Mouse (Mus musculus): ENCODE results near the gene Hist1h4m.
"Not testable (repeated sequence)": the region's sequence is repeated elsewhere in the genome, so short reads cannot be mapped to it uniquely, and the experiment has no call there.

Hist1h4m gene

DNA sequence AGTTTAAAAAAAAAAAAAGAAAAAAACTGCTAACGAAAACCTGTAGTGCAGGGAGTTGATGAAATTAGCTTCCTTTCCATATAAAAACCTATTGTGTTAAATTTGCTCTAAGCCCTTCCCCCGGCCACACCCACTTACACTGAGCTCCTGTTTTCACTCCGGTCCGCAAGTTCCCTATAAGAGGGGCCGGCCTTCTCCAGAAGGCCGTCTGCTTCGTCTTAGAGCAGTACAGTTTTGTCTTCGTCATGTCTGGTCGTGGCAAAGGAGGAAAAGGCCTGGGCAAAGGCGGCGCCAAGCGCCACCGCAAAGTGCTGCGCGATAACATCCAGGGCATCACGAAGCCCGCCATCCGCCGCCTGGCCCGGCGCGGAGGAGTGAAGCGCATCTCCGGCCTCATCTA, at the start of gene Hist1h4m:
Gene Hist1h4m (plus strand): TSS at position 208 of the 400 bp plus-strand sequence.
- peak; percentile 46 for DNase-seq

DNA sequence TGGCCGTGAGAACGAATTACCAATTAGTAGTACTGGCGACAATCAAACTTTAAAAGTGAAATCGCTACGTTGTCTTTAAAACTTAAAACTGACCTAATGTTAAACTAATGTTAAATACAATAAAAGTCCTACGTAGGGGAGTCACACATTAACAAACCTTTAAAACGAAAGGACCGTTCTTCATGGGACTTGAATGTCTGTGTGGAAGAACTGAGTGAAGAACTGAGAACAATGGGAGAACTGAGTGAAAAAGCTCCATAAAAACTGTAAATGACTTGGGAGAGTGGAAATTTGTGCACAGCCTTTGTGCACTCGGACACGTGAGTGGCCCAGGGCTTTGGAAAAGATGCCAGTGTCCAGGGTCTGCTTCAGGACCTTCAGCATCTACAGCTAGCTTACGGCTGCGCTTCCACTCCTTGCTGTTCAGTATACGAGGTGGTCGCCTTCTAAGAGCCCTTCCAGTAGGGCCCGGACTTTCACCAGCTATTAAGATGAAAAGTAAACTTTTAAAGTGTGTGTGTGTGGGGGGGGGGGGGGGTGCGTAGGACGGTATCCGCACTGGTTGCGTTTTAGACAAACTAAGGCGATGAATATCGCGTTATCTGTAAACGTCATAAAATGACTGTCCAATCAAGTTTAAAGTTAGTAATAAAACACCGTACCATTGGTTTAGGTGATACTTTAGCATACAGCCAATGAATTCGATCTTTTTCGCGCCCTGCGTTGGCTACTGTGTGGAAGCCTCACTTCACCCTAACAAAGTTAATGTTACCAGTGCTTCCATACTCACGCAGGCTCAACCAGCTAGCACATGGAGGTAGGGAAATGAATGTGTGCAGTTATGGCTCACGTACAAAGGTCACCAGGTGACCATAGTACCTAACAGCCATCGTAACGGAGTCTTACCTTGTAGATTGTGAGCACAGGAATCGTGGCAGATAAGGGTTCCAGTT, 32.5 kb upstream of the Hist1h4m start:
- DNase-seq, result peak; percentile 61

DNA sequence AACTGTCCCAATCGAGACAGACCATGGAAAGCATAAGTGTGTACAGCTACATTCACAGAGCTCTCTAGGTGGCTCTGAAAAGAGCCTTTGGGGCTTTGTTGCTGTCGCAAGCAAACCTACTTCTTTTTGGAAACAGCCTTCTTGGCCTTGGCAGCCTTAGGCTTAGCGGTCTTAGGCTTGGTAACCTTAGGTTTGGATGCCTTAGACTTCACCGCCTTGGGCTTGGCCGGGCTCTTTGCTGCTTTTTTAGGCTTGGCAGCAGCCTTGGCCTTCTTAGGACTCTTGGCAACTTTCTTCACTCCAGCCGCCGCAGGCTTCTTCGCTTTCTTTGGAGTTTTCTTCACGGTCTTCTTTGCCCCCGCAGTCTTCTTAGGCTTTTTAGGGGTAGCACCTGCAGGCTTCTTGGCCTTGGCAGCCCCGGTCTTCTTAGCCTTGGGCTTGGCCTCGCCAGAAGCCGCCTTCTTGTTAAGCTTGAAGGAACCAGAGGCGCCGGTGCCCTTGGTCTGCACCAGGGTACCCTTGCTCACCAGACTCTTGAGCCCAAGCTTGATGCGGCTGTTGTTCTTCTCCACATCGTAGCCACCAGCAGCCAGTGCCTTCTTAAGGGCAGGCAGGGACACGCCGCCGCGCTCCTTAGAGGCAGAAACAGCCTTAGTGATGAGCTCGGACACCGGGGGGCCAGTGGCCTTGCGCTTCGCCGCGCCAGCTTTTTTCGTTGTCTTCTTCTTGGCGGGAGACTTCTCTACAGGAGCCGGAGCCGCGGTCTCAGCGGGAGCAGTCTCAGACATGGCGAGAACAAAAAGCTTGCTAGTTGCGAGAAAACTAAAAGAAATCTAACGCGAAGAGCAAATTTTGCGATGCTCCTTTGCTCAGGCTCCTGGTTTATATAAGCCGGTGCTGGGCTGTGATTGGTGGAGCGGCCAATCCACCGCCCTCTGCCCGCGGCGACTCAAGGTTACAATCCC, 31.5 kb upstream of the Hist1h4m start, which contains the start of gene Hist1h1b:
Gene Hist1h1b (minus strand): TSS at position 859 of the 965 bp plus-strand sequence.
- DNase-seq, result peak; percentile 56

DNA sequence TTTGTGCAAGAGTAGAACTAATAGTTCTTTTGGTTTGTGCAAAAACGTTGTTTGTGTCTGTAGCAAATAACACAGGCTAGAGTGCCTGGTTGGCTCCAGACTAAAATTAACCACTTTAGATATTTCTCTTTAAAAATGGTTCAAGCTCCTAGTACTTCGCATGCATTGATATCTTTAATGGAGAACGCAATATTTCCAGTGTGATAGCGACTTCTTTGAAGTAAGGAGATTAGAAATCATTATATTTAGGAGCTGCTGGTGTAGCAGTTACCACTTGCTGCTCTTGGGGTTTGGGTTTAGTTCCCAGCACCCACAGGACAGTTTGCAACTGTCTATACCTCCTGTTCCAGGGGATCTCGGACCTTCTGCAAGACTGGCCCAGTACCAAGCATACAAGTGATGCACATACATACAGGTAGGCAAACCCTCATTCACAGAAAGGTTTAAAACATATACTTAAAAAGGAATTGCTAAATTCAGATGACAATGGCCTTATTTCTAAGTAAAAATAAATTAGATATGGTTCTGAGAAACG, 30.5 kb upstream of the Hist1h4m start:
- DNase-seq, result no peak

- DNase-seq, result no peak
Observed at GRCm38 (mm10) chr13:21781639-21782038, 29.9 kb upstream of the Hist1h4m start.

GRCm38 (mm10) chr13:21782361-21783254, 28.9 kb upstream of the Hist1h4m start:
- DNase-seq, result peak; percentile 20

GRCm38 (mm10) chr13:21783255-21783617, 28.3 kb upstream of the Hist1h4m start, which contains the start of gene Hist1h3i:
TSS of gene Hist1h3i (minus strand) at chr13:21783370.
- peak; percentile 45 for DNase-seq

GRCm38 (mm10) chr13:21783734-21784161, 27.8 kb upstream of the Hist1h4m start:
- no peak for DNase-seq

- DNase-seq, result no peak
Observed at GRCm38 (mm10) chr13:21784311-21784710, 27.2 kb upstream of the Hist1h4m start.

DNA sequence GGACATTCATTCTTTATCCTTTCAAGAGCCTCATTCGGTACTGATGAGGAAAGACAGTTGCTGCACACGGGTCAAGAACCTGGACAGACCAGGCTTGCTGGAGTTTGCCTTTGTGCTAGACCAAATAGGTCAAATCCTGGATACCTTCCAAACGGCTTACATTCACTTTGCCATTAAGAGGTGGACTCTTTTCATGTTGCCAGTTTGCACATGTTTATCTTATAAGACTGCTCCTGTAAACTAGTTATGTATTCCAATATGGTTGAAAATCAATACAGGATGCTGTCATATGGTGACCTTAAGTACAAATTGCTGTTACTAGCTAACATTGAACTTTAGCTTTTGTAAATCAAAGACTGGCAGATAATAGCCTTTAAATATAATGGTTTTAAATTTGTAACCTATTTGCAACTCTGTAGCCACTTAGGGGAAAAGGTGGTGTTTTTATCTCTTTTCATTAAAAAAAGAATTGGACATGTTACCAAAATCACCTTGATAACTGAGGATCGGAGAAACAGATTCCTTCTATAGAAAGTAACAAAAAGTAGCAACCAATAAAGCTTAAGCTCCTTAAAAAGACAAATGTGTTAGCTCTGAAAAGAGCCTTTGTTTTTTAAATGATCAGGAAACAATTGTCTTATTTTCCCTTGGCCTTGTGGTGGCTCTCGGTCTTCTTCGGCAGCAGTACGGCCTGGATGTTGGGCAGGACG, 25.2 kb upstream of the Hist1h4m start:
- DNase-seq, result no peak

GRCm38 (mm10) chr13:21786899-21787629, 24.5 kb upstream of the Hist1h4m start, which contains the start of the genes Hist1h2an and Hist1h2bp:
TSS of gene Hist1h2an (minus strand) at chr13:21787218.
TSS of gene Hist1h2bp (plus strand) at chr13:21787461.
- peak; percentile 86 for DNase-seq

GRCm38 (mm10) chr13:21787760-21788593, 23.6 kb upstream of the Hist1h4m start:
- no peak for DNase-seq

DNA sequence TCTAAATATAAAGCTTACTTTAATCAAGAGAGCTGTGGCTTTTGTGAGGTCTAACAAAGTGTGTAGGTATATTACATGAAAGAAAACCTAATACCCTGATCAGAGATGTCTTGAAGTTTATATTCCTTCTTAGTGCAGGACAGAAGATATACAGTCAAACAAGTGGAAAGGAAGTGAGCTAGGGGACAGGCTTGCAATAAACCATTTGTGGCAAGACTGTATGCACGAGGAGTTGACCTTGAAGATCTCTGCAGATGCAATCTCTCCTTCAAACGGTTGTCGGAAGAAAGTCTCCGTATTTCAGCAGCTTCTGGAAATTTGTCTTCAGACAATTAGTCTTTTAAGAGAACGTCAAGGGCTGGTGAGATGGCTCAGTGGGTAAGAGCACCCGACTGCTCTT, 21.6 kb upstream of the Hist1h4m start:
- DNase-seq, result no peak

- DNase-seq, result no peak
Observed at GRCm38 (mm10) chr13:21790601-21791283, 20.8 kb upstream of the Hist1h4m start.

DNA sequence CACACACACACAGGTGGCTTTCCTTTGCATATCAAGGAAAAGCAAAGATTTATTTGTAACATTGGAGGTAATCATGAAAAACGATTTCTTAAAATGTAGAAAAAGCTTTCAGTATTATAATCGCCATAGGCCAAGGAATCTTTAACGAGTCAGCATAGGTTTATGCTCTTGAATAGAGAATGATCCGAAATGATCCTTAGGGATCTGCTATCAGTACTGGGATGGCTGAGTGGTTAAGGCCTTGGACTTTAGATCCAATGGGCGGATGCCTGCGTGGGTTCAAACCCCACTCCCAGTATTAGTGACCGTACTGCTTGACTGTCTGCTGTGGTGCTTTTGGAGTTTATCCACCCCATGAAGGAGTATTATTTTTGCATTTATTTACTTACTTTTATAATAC, 16.0 kb upstream of the Hist1h4m start:
- DNase-seq, result no peak

DNA sequence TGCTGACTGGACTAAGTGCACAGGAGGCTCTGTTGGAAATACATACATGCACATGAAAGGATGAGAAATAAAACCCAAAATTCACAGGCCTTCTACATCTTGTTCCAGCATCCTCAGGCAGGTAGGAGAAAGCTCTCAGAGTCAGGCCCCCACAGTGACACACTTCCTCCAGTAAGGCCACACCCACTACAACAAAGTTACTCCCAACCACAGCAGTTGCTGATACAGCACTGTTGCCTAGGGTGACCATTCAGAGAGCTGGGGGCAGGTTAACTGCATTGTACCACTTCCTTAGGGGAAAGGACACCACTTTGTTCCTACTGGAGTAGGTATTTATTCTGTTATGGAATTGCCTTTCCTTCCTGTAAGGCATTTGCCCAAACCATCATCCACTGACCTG, 14.4 kb upstream of the Hist1h4m start:
- not testable (repeated sequence) for DNase-seq

- not testable (repeated sequence) for DNase-seq
Observed at GRCm38 (mm10) chr13:21803058-21803457, 8.5 kb upstream of the Hist1h4m start.

DNA sequence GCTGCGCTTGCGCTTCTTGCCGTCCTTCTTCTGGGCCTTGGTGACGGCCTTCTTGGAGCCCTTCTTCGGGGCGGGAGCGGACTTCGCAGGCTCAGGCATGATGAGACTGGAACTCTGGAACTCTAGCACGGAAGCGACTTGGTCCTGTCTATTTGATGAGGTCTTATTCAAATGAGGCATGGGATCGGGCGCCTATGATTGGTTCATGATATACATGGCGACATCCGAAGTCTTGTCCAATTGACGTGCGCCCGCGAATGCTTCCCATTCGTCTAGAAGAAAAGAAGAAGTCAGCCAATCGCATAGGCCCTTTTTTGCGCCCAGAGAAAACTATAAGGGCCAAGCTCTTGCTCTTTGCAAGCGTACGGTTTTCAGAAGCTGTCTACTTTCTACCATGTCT, 1.5 kb upstream of the Hist1h4m start, which contains the start of the genes Hist1h2bq and Hist1h2ao:
Gene Hist1h2bq (minus strand): TSS at position 125 of the 400 bp plus-strand sequence.
Gene Hist1h2ao (plus strand): TSS at position 393 of the 400 bp plus-strand sequence.
- DNase-seq, result not testable (repeated sequence)

Measured in right cerebral cortex, postnatal 25 days (tissue).